Mouse (Mus musculus) layer of hippocampus, adult 8-10 months (tissue): Measurements from ENCODE around the gene Cars2. TPM values are rescaled to one million over a fixed set of nuclear protein-coding genes. Genes with fewer than 3 reads are reported as not detected.
"Not testable (repeated sequence)": the region's sequence is repeated elsewhere in the genome, so short reads cannot be mapped to it uniquely, and the experiment has no call there.

Experiments used
- DNase-seq, 2 experiments: peaks; one replicate each; pipeline ENCODE4 v3.0.0; 2022; ENCODE audit warnings: low spot score in 2 of 2
- total RNA-seq, 4 experiments: library from RNA; stranded (reverse); gene quantifications; 2 replicates each; pipeline ENCODE4 v1.2.4; 2022

Cars2 gene
- 10 to 100 TPM; 25.6 to 31.8 (median 27.4) TPM for total RNA-seq

DNA sequence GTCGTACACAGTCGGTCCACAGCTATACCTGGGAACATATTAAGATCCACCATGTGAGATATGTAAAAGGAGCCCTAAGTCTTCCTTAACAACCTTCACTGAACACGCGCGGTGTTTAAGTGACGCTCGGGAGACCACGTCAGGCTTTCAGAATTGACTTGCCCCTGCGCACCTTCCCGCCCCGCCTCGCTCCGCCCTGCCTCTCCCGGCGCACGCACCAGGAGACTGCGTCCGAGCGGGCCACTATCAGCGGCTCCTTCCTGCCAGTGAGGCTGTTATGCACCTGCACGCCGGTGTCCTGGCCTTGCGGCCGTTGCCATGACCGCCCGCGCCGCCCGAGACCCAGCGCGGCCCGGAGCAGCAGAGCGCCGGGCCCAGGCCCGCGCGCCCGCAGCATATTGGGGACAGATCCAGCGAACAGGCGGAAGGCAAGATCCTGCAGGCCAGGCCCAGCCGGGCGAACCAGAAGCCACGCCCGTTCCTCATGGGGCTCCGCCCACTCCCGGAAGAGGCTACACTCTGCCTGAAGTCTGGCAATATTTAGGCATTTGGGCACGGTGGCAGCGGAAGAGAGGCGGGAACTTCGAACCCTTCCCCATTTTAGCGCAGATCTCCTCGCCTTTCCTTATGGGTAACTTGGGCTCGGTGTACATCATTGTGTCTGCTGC is at the start of gene Cars2:
Cars2 (minus strand) TSS at position 503 of the 668 bp plus-strand sequence.
- DNase-seq = peak; percentile 85 to 88

DNA sequence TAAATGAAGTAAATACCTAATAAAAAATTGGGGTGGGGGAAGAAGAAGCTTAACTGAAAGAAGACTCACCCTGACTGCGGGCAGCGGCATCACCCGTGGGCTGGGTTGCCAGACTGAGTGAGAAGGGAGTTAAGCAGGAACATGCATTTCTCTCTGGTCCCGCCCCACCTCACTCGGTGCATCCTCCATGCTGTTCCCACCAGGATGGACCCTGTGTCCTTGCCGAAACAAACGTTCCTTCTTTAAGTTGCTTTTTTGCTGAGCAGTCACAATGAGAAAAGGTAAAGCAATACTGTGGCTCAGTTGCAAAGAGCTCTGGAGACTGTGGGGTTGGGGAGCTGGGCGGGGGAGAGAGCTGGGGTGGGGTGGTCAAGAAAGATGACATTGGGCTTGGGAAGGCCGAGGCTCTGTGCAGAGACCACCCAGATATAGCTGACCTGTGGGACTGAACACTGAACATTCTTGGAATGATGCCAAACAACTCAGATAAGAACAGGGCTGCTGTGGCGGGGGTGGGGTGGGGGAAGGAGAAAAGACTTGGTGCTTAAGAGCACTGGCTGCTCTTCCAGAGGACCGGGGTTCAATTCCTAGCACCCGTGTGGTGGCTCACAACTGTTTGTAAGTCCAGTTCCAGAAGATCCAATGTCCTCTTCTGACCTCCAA is 42.8 kb upstream of the Cars2 start:
- DNase-seq = no peak

DNA sequence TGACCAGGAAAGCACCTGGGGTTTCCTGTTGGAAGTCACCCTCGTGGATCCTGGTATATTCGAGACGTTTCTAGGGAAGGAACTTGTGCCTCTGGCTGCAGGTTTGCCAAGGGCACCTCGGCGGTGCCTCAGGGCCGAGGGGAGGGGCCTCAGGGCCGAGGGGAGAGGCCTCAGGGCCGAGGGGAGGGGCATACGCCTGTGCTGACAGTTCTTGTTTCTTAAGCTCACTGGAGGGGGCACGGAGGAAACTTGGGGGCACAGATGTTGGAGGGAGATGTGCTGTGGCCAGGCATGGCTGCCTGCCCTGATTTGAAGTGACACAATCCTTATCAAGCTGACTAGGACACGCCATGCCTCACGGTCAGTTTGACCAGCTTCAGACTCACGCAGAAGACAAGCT is 41.7 kb upstream of the Cars2 start:
- no peak for DNase-seq

DNA sequence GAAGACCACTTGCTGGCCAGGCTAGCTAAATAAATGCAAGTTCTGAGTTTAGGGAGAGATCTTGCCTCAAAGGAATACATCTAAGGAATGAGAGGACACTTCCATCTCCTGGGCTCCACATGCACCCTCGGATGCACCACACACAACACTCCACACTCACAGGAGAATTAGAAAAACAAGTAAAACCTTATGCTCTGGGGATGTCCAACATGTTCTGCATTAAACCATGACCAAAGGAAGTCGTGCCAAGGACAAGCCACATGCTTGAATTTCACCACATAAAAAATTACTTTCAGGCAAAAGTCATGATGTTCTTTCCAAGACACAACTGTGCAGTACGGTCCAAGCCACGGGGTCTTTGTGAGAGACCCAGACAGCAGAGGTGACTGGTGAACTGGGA is 41.3 kb upstream of the Cars2 start:
- DNase-seq = no peak

DNA sequence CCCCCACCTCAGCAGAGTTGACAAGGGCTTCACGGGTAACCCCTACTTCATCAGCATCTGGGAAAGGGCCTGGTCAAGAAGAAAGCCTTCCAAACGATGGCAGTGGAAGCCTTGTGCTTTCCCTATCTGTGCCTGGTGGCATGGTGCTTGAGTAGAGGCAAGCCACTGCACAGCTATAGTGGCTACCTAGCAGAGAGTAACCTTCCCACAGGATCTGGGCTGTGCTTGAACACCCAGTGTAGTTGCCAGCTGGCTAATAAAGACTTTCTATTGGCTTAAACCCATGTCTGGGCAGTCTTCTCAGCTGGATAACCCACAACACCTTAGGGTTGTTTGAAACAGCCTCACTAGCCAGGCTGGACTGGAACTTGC is 35.8 kb upstream of the Cars2 start:
- no peak for DNase-seq

DNA sequence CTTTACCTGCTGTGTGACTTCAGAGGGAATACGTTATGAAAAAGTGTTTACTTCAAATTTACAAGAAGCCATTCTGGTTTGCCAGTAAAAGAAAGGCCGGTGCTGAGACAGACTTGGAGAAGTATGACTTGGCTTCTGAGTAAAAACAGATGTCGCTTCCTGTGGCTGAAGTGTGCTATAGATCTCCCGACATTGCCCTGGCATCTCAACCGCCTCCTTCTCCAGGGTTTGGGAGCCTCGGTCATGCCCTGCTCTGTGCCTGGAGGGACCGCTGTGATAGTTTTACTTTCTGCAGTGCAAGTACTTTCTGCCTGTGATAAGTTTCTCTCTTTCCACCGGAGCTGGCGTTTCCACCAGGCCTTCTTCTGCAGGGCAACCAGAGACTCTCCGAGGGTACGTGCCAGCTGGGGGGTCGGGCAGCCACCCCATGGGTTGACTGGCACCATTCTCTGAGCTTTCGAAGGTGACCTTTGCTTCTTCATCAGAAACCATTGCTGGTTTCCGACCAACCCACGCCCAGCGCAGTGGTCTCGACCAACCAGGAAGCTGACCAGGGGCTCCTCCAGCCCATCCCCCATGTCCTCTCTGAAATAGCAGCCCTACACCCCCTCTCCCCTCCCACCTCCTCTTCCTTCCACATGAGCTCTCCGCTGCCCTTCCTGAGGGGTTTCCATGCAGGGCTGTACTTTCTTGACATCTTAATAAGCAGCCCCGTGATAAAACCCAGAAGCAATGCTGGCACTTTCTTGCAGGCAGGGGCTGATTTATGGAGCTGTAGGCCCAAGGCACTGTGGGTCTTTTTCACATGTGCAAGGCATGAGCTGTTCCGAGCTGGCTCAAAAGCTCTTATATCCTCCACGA is 35.2 kb upstream of the Cars2 start:
- no peak for DNase-seq

DNA sequence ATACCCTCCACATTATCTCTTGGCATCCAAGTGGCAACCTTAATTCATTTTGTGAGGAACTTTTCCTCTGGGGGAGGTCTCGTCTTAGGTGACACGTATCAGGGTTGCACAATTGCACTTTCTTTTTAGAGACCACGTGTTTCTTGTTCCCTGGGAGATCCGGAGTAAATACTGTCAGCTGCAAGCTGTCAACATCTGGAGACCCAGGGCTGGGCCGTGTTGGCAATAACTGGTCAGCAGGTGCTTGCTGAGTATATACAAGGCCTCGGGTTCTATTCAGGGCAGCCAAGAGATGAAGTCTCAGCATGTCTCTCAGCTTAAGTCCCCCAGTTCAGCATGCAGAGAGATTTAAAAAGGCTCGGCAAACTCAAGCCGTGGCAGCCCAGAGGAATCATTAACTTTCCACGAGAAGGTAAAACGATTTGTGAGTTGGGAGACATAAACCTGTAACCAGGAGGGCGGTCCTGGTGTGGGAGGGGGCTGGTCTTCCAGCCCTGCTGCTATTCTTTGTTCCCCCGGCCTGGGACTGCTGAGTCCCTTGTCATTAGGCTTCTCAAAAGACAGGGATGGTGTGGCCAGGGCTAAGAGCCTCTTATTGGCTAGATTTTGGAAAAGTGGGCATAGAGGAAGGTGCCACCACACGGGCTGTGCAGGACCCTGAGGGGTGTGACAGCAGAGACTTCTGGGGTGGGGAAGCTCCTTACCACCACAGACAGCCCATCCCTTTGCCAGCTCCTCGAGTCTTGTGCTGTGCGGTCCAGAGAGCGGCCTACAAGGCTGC is 25.2 kb upstream of the Cars2 start:
- no peak for DNase-seq

DNA sequence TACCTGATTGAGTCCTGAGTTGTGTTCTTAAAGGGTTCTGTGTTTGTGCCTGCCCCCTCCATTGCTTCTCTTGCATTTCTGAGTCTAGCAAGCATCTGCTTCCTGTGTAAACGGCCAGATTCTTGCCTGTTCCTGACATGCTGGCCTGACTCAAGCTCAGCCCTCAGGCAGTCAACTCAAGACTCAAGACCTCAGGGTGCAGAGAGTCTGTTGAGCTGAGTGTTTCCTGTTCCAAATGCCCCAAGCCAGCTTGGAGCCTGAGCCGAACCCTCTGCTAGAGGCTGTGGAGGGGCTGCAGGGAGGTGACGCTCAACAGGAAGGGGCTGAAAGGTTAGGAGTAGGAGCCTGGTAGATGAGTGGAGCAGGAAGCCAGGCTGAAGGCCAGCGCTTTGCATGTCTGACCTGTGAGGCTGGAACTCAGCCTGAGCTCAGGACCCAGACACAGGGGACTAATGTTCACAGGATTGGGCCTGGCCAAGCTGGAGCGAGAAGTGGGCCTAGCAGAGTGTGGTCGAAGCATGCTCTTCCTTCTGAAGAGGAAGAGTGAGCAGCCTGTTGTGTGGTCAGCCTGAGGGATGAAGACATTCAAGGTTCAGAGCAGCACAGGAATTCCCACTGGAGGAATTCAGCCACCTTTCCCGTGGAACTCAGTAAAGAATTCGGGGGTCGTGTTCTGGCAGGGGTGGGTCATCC is 24.5 kb upstream of the Cars2 start:
- DNase-seq = no peak

DNA sequence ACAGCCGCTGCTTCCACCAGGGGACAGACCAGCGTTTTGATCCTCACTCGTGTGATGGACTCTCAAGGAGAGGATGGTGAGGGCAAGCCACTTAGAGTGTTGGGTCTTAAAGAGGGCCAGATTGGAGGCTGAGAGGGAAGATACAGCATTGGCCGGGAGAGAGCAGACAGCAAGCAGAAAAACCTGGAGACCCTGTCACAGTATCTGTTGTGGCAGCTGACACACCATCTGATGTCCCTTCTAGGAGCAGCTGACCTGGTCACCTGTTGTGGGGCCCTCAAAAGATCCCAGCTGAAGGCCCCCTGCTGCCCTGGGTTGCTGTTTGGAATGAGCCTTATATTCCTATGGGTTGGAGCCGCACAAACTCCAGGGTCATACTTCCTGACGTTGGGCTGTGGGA is 21.8 kb upstream of the Cars2 start:
- DNase-seq = no peak

DNA sequence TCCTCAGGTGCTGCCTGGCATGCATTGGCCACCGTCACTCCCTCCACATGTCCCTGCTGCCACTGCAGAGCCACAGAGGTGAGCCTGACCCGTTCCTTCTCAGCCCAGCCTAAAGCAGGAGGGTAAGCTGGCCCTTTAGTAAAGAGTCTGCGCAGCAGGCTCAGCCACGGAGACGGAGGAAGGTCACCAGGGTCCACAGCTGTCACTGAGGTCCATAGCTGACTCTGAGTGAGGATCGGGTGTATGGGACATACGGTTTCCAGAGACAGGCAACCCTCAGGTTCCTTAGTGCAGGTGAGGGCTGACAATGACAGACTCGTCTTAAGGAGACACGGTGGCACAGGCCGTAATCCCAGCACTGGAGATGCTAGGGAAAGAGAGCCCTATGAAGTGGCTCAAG is 21.4 kb upstream of the Cars2 start:
- no peak for DNase-seq

DNA sequence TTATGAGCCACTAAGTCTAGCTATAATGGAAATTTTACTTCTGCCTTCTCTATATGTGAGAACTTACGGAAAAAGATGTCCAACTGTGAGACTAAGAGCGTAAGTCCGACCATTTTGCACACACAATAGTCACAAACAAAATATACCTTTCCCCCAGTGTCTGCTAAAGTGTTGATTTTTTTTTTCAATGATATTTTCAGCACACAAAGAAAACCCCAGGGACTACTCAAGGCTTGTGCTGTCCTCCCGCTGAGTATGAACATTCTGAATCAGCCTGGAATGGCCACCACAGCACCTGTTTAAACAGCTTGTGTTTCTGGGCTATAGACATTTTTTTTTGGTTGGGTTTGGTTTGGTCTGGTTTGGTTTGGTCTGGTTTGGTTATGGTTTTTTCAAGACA is 20.2 kb upstream of the Cars2 start:
- no peak for DNase-seq

DNA sequence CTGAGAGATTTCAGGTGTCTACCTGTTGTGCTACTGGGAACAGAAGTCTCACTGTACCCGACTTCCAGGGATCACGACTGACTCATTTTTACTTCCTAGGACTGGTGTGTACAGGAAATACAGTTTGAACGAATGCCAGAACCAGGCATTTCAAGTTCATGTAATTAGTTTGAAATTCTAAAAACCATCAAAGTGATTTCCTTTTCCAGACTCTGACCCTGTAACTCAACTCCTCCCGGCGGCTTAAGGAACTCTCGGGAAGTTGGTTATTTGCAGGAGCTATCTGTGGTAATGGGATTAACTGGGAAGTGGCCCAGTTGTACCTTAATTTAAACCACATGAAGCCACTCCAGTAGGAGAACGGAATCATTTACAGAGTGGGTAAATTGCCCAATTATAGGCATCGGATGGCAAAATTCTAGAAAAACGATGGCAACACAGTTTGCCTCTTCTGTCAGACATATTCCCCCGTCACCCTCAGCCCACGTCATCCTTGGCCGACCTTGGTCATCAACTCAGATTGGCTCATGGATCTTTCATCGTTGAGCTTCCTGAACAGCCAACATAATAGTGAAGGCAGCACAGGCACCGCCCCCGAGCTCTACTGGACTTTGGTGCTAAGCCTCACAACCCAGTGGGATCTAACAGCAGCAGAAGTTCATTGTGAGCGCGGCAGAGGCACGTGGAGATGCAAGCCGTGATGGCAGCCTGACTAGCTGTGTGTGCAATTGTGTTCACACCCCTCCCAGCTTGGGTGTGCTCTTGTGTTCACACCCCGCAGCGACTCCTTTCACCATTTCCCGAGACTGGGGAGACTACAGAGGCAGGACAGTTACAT is 18.9 kb upstream of the Cars2 start:
- no peak for DNase-seq

DNA sequence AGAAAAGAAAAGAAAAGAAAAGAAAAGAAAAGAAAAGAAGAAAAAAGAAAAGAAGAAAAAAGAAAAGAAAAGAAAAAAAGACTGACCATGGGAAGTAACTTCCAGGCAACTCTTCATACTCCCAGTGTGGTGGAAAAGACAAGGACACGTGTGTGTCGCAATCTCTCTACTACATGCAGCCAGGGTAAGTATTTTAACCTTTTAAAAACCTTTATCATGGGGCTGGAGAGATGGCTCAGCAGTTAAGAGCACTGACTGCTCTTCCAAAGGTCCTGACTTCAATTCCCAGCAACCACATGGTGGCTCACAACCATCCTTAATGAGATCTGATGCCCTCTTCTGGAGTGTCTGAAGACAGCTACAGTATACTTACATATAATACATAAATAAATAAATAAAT is 17.6 kb upstream of the Cars2 start:
- not testable (repeated sequence) for DNase-seq

DNA sequence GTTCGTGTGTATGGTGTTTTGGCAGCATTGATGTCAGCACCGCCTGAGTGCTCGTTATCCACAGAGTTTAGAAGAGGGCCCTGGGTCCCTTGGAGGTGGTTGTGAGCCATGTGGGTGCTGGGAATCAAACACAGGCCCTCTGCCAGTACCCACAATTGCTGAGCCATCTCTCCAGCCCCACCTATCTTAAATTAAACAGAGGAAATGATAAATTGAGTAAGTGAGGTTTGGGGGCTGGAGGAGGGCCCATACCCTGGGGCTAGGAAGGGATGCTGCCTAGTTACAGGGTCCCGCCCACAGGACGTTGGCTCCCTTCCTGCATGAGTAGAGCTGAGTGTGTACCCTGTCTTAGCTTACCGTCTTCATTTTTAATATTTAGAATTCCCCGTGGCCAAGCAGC is 14.1 kb upstream of the Cars2 start:
- DNase-seq = no peak

DNA sequence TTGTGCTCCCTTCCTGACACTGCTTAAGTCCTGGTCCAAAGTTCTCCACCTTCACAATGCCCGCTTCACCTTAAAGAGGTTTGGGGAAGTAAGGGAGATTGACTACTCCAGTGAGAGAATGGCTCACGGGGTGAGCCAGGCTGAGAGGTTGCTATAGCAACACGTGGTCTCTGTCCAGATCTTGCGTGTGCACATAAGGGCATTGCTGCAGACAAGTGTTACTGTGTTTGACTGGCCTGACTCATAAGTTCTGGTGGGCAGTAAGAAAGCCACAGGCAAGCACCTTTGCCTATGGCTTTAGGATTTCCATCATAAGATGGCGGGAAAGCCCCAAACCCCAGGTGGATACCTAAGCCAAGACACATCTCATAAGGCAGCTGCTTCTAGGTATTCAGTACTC is 13.7 kb upstream of the Cars2 start:
- no peak for DNase-seq

DNA sequence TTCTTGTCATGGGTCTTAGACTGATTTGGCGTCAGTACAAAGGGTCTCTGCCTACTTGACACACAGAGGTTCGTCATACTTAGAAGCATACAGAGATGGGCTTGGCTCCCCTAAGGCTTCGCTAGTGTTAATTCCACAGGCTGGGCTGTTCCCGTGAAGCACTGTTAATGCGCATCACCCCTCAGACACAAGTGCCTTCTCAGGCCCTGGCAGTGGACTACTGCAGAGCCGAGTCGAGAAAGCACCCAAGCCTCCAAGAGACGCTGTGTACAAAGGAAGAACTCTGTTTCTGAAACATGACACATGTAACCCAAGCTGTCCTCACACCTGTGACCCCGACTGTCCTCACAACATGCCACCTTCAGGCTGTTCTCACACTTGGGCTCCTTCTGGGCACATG is 9.6 kb upstream of the Cars2 start:
- DNase-seq = no peak

DNA sequence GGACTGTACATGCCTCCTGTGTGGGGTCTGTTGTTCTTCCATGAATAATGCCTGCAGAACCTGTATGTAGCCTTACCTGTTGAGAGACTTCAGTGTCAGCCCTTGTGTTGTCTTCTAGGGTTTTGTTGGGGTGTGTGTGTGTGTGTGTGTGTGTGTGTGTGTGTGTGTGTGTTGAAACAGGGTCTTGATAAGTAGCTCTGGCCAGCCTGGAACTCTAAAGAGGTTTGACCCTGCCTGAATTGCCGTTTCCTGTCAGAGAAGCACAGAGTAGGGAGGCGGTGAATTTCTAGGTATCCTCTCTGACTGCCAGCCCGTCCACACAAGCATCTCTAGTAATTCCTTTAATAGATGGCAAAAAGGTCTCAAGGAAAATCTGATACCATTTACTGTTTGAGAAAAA is 8.9 kb upstream of the Cars2 start:
- no peak for DNase-seq

DNA sequence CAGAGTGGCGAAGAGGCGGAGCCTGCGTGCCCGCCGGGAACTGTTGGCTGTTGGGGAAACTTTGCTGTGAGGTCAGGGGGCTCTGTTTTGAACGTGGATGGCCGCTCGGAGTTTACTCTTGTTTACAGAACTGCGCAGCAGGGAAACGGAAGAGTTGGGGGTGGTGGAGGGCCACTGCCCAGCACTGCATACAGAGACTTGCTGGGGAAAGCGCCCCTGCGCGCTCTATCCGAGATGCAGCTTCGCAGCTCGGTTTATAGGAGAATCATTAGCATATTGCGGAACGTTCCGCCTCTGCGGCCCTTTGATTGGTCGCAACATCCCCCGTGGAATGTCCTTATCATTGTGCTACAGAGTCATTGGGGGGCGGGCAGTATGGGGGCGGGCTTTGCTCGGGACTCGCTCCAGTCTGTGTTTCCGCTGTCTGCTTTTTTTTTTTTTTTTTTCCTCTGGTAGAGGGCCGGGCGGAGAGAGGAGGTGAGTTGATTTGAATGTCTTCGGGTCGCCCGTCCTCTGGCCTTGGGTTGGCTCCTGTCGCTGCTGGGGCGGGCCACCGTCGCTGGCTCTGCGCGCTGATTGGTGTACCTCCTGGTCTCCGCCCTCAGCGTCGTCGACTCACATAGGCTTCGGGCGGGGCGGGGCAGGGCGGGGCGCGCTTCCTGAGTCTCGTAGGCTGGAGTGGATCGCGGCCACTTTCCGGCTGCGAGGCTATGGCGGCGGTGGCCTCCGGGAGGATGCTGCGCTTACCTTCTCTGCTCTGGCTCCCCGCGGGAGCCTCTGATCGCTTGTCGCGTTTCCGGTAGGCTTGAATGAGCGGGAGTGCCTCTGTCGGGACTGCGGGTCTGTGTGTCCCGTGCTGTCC is 7.4 kb upstream of the Cars2 start:
- peak; percentile 96 for DNase-seq

DNA sequence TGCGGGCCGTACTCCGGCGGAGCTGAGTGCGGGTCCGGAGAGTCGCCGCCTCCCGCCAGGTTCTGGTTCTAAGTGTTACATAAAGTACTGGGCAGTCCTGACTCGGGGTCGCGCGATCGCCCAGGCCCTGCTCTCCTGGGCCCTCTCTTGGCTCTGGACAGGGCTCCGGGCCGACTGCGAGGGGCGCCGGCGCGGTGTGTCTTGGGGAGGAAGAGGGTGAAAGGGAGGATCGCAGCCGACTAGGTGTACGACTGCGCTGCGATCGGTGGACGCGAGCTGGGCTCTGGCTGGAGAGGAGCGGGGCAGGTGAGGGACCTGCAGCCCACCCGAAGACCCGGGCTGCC is 6.8 kb upstream of the Cars2 start:
- DNase-seq = peak in 1 of 2 experiments; percentile 45
